28 mouse cellular contexts compared by ENCODE assay signal in genomic region chr14:46372452-46372851, GRCm38 (mm10). TPM values are rescaled to one million over a fixed set of nuclear protein-coding genes. Genes with fewer than 3 reads are reported as not detected.
DNase-seq lines count a peak whose midpoint lies in the region; ATAC-seq and TF ChIP-seq lines count a peak whose summit lies in the region.
"Had no signal": no experiment of that assay in that cellular context is flagged by ENCODE, and none has a peak within 500 bp of the region (broad histone marks: within the 10 kb centered on the region; RNA-seq: fewer than 3 reads in every experiment).

No protein-coding gene starts in this region.

- no peak overlapping the region for H3K9ac ChIP-seq in lung, embryonic 14.5 days
- no peak overlapping the region for H3K9ac ChIP-seq in lung, postnatal 0 days (replicated peaks; ENCODE audit: low read depth)
- H3K9ac ChIP-seq: embryonic facial prominence, embryonic 13.5 days; forebrain, embryonic 12.5 days; forebrain, embryonic 15.5 days; heart, embryonic 13.5 days; hindbrain, embryonic 12.5 days; hindbrain, embryonic 15.5 days had no signal

- TF ChIP-seq EP300 in lung, postnatal 0 days (IDR thresholded peaks at IDR 0.05), result no peak

- no peaks in the 10 kb centered on the region for H3K27me3 ChIP-seq in lung, embryonic 14.5 days (ENCODE audit: insufficient read depth, low read length)
- H3K27me3 ChIP-seq in lung, postnatal 0 days (replicated peaks; ENCODE audit: insufficient read depth, low read length), result no peaks in the 10 kb centered on the region
- H3K27me3 ChIP-seq: CH12.LX; embryonic facial prominence, embryonic 13.5 days; forebrain, embryonic 12.5 days; forebrain, embryonic 15.5 days; heart, embryonic 13.5 days; hindbrain, embryonic 12.5 days; hindbrain, embryonic 15.5 days; Patski had no signal

- no peak overlapping the region for H3K4me2 ChIP-seq in lung, embryonic 14.5 days
- H3K4me2 ChIP-seq in lung, postnatal 0 days (replicated peaks; ENCODE audit: low read depth, low read length), result no peak overlapping the region
- H3K4me2 ChIP-seq: embryonic facial prominence, embryonic 13.5 days; forebrain, embryonic 12.5 days; forebrain, embryonic 15.5 days; heart, embryonic 13.5 days; hindbrain, embryonic 12.5 days; hindbrain, embryonic 15.5 days had no signal

- no peaks in the 10 kb centered on the region for H3K36me3 ChIP-seq in lung, embryonic 14.5 days (ENCODE audit: insufficient read depth)
- H3K36me3 ChIP-seq in lung, postnatal 0 days (ENCODE audit: insufficient read depth, low read length), result no peaks in the 10 kb centered on the region
- H3K36me3 ChIP-seq: embryonic facial prominence, embryonic 13.5 days; forebrain, embryonic 12.5 days; forebrain, embryonic 15.5 days; G1E; heart, embryonic 13.5 days; hindbrain, embryonic 12.5 days; hindbrain, embryonic 15.5 days had no signal

- no peak overlapping the region for H3K27ac ChIP-seq in lung, embryonic 14.5 days (ENCODE audit: low read depth)
- H3K27ac ChIP-seq in lung, postnatal 0 days (ENCODE audit: low read length), result no peak overlapping the region
- H3K27ac ChIP-seq: embryonic facial prominence, embryonic 13.5 days; forebrain, embryonic 12.5 days; forebrain, embryonic 15.5 days; heart, embryonic 13.5 days; hindbrain, embryonic 12.5 days; hindbrain, embryonic 15.5 days had no signal

- no peak for TF ChIP-seq POLR2A in brain, embryonic 14.5 days (IDR thresholded peaks at IDR 0.05; ENCODE audit: borderline replicate concordance, extremely low read depth, insufficient read depth, insufficient read length, poor library complexity, severe bottlenecking)

- 24% methylated on average over 9 of the region's 9 CpGs for WGBS in lung, embryonic 14.5 days
- 37% methylated on average over 9 of the region's 9 CpGs for WGBS in lung, postnatal 0 days

- H3K4me1 ChIP-seq in lung, embryonic 14.5 days (ENCODE audit: insufficient read depth), result no peaks in the 10 kb centered on the region
- no peaks in the 10 kb centered on the region for H3K4me1 ChIP-seq in lung, postnatal 0 days (ENCODE audit: insufficient read depth, low read depth, low read length)
- H3K4me1 ChIP-seq: embryonic facial prominence, embryonic 13.5 days; forebrain, embryonic 12.5 days; forebrain, embryonic 15.5 days; hindbrain, embryonic 12.5 days; hindbrain, embryonic 15.5 days had no signal

- no peak for TF ChIP-seq CTCF in lung, embryonic 14.5 days (IDR thresholded peaks at IDR 0.05; ENCODE audit: low read depth)
- no peak for TF ChIP-seq CTCF in lung, postnatal 0 days (IDR thresholded peaks at IDR 0.05)
- TF ChIP-seq CTCF in brain, embryonic 14.5 days (IDR thresholded peaks at IDR 0.05; ENCODE audit: borderline replicate concordance, extremely low read depth, insufficient read depth, insufficient read length), result no peak

- no peaks in the 10 kb centered on the region for H3K9me3 ChIP-seq in lung, embryonic 14.5 days (ENCODE audit: low read depth, low read length)
- no peaks in the 10 kb centered on the region for H3K9me3 ChIP-seq in lung, postnatal 0 days (ENCODE audit: low read length)
- H3K9me3 ChIP-seq: embryonic facial prominence, embryonic 13.5 days; forebrain, embryonic 12.5 days; forebrain, embryonic 15.5 days; G1E; heart, embryonic 13.5 days; hindbrain, embryonic 12.5 days; hindbrain, embryonic 15.5 days had no signal

- peak; percentile 36 for DNase-seq in embryo, embryonic 10.5 days (ENCODE audit: low spot score)
- DNase-seq in embryo, embryonic 11 days, result no peak
- DNase-seq in lung, embryonic 14.5 days, result peak; percentile 29
- DNase-seq in lung, postnatal 0 days (ENCODE audit: low spot score), result no peak
- DNase-seq in brain, embryonic 14.5 days (ENCODE audit: low read depth), result peak; percentile 14
- no peak for DNase-seq in thymus, postnatal 10 days (ENCODE audit: low spot score in 2 of 2)
- DNase-seq: adrenal gland, adult 2 months; adrenal gland, postnatal 14 days; B cell, adult 2 months; cerebellum, adult 11-12 months; cerebellum, adult 8-10 months; cerebellum, postnatal 10 days; cerebellum, postnatal 36 days; gastrocnemius, postnatal 25 days; heart, adult 18-20 months had no signal

- no peak; the same call in 1 of the 2 replicates for ATAC-seq in lung, embryonic 14.5 days (ENCODE audit: insufficient read depth)
- ATAC-seq in lung, postnatal 0 days, result no peak
- ATAC-seq: forebrain, embryonic 15.5 days; intestine, postnatal 0 days; Patski had no signal

- no peak overlapping the region for H3K4me3 ChIP-seq in lung, embryonic 14.5 days (ENCODE audit: low read depth, low read length)
- H3K4me3 ChIP-seq in lung, postnatal 0 days (ENCODE audit: low read depth, low read length), result no peak overlapping the region
- H3K4me3 ChIP-seq: embryonic facial prominence, embryonic 13.5 days; erythroblast, embryonic 14.5 days; forebrain, embryonic 12.5 days; forebrain, embryonic 15.5 days; heart, embryonic 13.5 days; hindbrain, embryonic 12.5 days; hindbrain, embryonic 15.5 days had no signal

RNA-seq across cellular contexts. Expression of gene Gm15217, which starts 6.8 kb away (rescaled TPM):
- 0.53 and 0.61 TPM in 2 replicates for polyA plus RNA-seq in lung, embryonic 14.5 days (2014; fragmentation: Nextera tagmentation; extraction: Ambion mirVana)
- polyA plus RNA-seq in lung, postnatal 0 days (2015; fragmentation: Nextera tagmentation; extraction: Ambion mirVana), result 0.76 and 0.93 TPM in 2 replicates
- polyA plus RNA-seq in brain, embryonic 14.5 days (2012; rRNA removed), result not detected in 2 replicates
- polyA plus RNA-seq: adrenal gland, adult 2 months; cortical plate, adult 2 months; erythroblast, embryonic 14.5 days; forebrain, embryonic 12.5 days; forebrain, embryonic 15.5 days; G1E; heart, embryonic 13.5 days; heart, embryonic 16.5 days; hindbrain, embryonic 12.5 days; hindbrain, embryonic 15.5 days; intestine, postnatal 0 days; Patski had no signal

RNA-seq across cellular contexts. Expression of gene Bmp4, which starts 18.0 kb away (rescaled TPM):
- 57.3 and 62.0 TPM in 2 replicates for polyA plus RNA-seq in lung, embryonic 14.5 days (2014; fragmentation: Nextera tagmentation; extraction: Ambion mirVana)
- polyA plus RNA-seq in lung, postnatal 0 days (2015; fragmentation: Nextera tagmentation; extraction: Ambion mirVana), result 34.3 and 42.7 TPM in 2 replicates
- polyA plus RNA-seq in brain, embryonic 14.5 days (2012; rRNA removed), result 5.2 and 5.3 TPM in 2 replicates
- polyA plus RNA-seq: erythroblast, embryonic 14.5 days; G1E had no signal

Comparison
In these comparisons a context has a peak if more than half of its experiments do, and no peak if none do; other contexts are left out.
1. DNase-seq: peak in embryo, embryonic 10.5 days (single experiment), lung, embryonic 14.5 days (single experiment) and brain, embryonic 14.5 days (single experiment); none in embryo, embryonic 11 days (single experiment), lung, postnatal 0 days (single experiment) and thymus, postnatal 10 days (0 of 2).